Mouse (Mus musculus) heart, adult 2 months (tissue): ENCODE measurements at regions not wholly inside any gene's neighbourhood (a gene's known extent, or its start where the extent isn't known, plus 50 kb on each side); places are given as distances from the start of the nearest gene placed in this dataset.

Experiments used
- EP300 ChIP-seq: fragments of 200-500 bp; IDR thresholded peaks from 2 replicates; pipeline ENCODE4 v1.6.1; 2011; ENCODE audit warnings: low read depth, low read length, control low read depth; ENCODE audit not compliant: insufficient read depth
- POLR2A ChIP-seq: fragments of 200-500 bp; IDR thresholded peaks from 2 replicates; pipeline ENCODE4 v1.6.1; 2011; ENCODE audit warnings: mild to moderate bottlenecking, low read depth, low read length, control low read depth; ENCODE audit not compliant: insufficient read depth

DNA sequence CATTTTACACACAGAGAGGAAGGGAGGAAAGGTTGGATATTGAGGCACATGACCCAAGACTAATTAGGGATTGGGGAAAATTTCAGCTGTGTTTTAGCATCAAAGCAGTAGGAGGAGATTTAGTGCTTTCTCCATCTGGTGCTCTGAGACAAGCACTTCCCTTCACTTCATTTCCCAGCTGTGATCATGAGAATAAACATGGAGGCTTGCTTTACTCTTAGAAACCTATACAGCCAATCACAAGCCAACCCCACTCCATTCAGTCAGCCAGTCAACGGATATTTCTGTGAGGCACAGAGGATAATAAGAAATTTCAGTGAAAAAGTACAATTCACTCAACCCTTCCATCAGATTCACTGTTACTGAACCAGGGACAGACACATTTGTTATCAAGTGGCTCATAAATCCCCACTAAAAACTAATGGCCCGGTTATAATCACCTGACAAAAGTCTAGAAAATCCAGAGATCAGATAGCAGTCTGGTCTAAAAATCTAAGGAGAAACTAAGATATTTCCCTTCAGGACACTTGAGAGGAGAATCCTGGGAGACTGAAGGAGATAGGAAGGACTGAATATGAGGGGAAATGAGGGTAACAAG, 249.7 kb upstream of the Map3k7 start:
- TF ChIP-seq EP300 (no peak), POLR2A (no peak)
